Mouse (Mus musculus): ENCODE results near the gene Ranbp6.

Ranbp6 gene

GRCm38 (mm10) chr19:29812581-29813460, at the start of gene Ranbp6:
Gene Ranbp6, minus strand, starts transcription at chr19:29812974.
- peak; percentile 76 for DNase-seq (ENCODE audit: low read depth, low spot score)

- no peak for DNase-seq (ENCODE audit: low read depth, low spot score)
These were observed 48.0 kb upstream of the Ranbp6 start for GRCm38 (mm10) chr19:29860816-29861215.

- no peak for DNase-seq (ENCODE audit: low read depth, low spot score)
These were observed 44.5 kb upstream of the Ranbp6 start for GRCm38 (mm10) chr19:29857267-29857666.

- DNase-seq (ENCODE audit: low read depth, low spot score): no peak
These were observed 40.9 kb upstream of the Ranbp6 start for GRCm38 (mm10) chr19:29853711-29854110.

GRCm38 (mm10) chr19:29851036-29851690, 38.4 kb upstream of the Ranbp6 start:
- DNase-seq (ENCODE audit: low read depth, low spot score): no peak

- no peak for DNase-seq (ENCODE audit: low read depth, low spot score)
These were observed 37.3 kb upstream of the Ranbp6 start for GRCm38 (mm10) chr19:29849924-29850551.

GRCm38 (mm10) chr19:29844036-29844661, 31.4 kb upstream of the Ranbp6 start:
- no peak for DNase-seq (ENCODE audit: low read depth, low spot score)

GRCm38 (mm10) chr19:29843641-29844035, 30.9 kb upstream of the Ranbp6 start:
- DNase-seq (ENCODE audit: low read depth, low spot score): no peak

GRCm38 (mm10) chr19:29842973-29843372, 30.2 kb upstream of the Ranbp6 start:
- peak; percentile 18 for DNase-seq (ENCODE audit: low read depth, low spot score)

GRCm38 (mm10) chr19:29840642-29841041, 27.9 kb upstream of the Ranbp6 start:
- no peak for DNase-seq (ENCODE audit: low read depth, low spot score)

GRCm38 (mm10) chr19:29838636-29839135, 25.9 kb upstream of the Ranbp6 start:
- no peak for DNase-seq (ENCODE audit: low read depth, low spot score)

- no peak for DNase-seq (ENCODE audit: low read depth, low spot score)
These were observed 25.4 kb upstream of the Ranbp6 start for GRCm38 (mm10) chr19:29838171-29838570.

- DNase-seq (ENCODE audit: low read depth, low spot score): no peak
These were observed 22.7 kb upstream of the Ranbp6 start for GRCm38 (mm10) chr19:29835364-29836034.

GRCm38 (mm10) chr19:29830911-29831310, 18.1 kb upstream of the Ranbp6 start:
- no peak for DNase-seq (ENCODE audit: low read depth, low spot score)

- no peak for DNase-seq (ENCODE audit: low read depth, low spot score)
These were observed 15.8 kb upstream of the Ranbp6 start for GRCm38 (mm10) chr19:29828558-29828957.

- no peak for DNase-seq (ENCODE audit: low read depth, low spot score)
These were observed 13.9 kb upstream of the Ranbp6 start for GRCm38 (mm10) chr19:29826686-29827085.

GRCm38 (mm10) chr19:29825003-29825402, 12.2 kb upstream of the Ranbp6 start:
- DNase-seq (ENCODE audit: low read depth, low spot score): no peak

GRCm38 (mm10) chr19:29824034-29824700, 11.4 kb upstream of the Ranbp6 start:
- no peak for DNase-seq (ENCODE audit: low read depth, low spot score)

GRCm38 (mm10) chr19:29823456-29824010, 10.8 kb upstream of the Ranbp6 start:
- DNase-seq (ENCODE audit: low read depth, low spot score): no peak

GRCm38 (mm10) chr19:29820966-29821365, 8.2 kb upstream of the Ranbp6 start:
- DNase-seq (ENCODE audit: low read depth, low spot score): peak; percentile 61

All from forelimb bud, embryonic 11.5 days (tissue).